Mouse (Mus musculus) neural tube, embryonic 15.5 days (tissue): ENCODE results near the gene Tmem181a. TPM values are rescaled to one million over a fixed set of nuclear protein-coding genes. Genes with fewer than 3 reads are reported as not detected.
A peak's percentile ranks its signal among the peaks of the same experiment; 100 is the strongest.
"Not testable (repeated sequence)": the region's sequence is repeated elsewhere in the genome, so short reads cannot be mapped to it uniquely, and the experiment has no call there.

Experiments
- ATAC-seq: fragments of 200-750 bp; cut with Nextera tagmentation; 2 replicates; pipeline ENCODE4 v1.8.0; 2017; ENCODE audit warnings: mild to moderate bottlenecking, moderate TSS enrichment, moderate library complexity; ENCODE audit not compliant: low FRiP score
- H3K27ac ChIP-seq: fragments of 300-500 bp; sonication (generic); replicated peaks from 2 replicates; pipeline ENCODE4 v1.5.1; 2015; ENCODE audit warnings: mild to moderate bottlenecking, inconsistent platforms
- H3K27me3 ChIP-seq: fragments of 300-500 bp; sonication (generic); replicated peaks from 2 replicates; pipeline ENCODE4 v1.6.1; 2015; ENCODE audit warnings: inconsistent platforms
- H3K36me3 ChIP-seq: fragments of 300-500 bp; sonication (generic); 2 replicates; pipeline ENCODE4 v1.6.1; 2015; ENCODE audit warnings: inconsistent platforms
- H3K4me1 ChIP-seq: fragments of 300-500 bp; sonication (generic); 2 replicates; pipeline ENCODE4 v1.6.1; 2015; ENCODE audit warnings: inconsistent platforms
- H3K4me2 ChIP-seq: fragments of 300-500 bp; sonication (generic); 2 replicates; pipeline ENCODE4 v1.6.1; 2015; ENCODE audit warnings: inconsistent platforms, mild to moderate bottlenecking, moderate library complexity
- H3K4me3 ChIP-seq: fragments of 300-500 bp; sonication (generic); replicated peaks from 2 replicates; pipeline ENCODE4 v1.5.1; 2015; ENCODE audit warnings: mild to moderate bottlenecking, inconsistent platforms
- H3K9ac ChIP-seq: fragments of 300-500 bp; sonication (generic); replicated peaks from 2 replicates; pipeline ENCODE4 v1.6.1; 2015; ENCODE audit warnings: mild to moderate bottlenecking, inconsistent platforms
- H3K9me3 ChIP-seq: fragments of 300-500 bp; sonication (generic); replicated peaks from 2 replicates; pipeline ENCODE4 v1.6.1; 2016; ENCODE audit warnings: inconsistent platforms
- WGBS: fragments of 180-500 bp; shearing (Covaris S2); methylation state at CpG from one replicate; pipeline ENCODE4 v1.1.7; 2015; ENCODE audit warnings: mixed read lengths; 5-methylcytosine and 5-hydroxymethylcytosine counted together
- polyA plus RNA-seq: library from polyadenylated mRNA; unstranded; fragments of >200 nt; fragmentation: Nextera tagmentation; extraction: Ambion mirVana; gene quantifications from 2 replicates; pipeline ENCODE4 v1.2.1, GENCODE M21; 2015

The Tmem181a gene
- 48.3 and 53.6 TPM in 2 replicates for polyA plus RNA-seq

DNA sequence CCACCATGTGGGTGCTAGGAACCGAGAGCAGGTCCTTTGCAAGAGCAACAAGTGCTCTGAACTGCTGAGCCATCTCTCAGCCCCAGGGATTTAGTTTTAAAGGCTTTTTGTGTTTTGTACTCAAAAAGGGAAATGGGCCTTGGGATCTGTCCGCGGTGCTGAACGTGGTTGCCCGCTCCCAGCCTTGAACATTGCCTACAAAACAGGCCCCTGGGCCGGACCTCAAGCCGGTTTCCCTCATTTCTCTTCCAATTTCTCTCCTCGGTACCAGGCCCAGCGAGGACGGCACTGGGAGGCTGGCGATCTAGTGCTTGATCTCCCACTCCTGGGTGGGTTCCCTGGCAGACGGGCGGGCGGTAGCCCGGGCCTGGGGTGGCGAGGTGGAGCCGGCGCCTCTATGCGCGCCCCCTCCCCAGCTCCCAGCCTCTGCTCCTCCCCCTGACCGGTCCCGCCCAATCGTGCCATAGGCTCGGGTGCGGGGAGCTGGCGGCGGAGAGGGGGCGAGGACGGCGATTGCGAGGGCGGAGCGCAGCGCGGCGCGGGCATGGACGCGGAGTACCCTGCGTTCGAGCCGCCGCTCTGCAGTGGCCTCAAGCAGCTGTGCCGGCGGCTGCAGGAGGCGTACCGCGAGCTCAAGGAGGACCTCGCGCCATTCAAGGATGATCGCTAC is at the start of gene Tmem181a:
Gene Tmem181a, plus strand, starts transcription at position 461 of the 670 bp plus-strand sequence.
- peak within 1 kb of the TSS; percentile 69; the same call in 1 of the 2 replicates for H3K27ac ChIP-seq

DNA sequence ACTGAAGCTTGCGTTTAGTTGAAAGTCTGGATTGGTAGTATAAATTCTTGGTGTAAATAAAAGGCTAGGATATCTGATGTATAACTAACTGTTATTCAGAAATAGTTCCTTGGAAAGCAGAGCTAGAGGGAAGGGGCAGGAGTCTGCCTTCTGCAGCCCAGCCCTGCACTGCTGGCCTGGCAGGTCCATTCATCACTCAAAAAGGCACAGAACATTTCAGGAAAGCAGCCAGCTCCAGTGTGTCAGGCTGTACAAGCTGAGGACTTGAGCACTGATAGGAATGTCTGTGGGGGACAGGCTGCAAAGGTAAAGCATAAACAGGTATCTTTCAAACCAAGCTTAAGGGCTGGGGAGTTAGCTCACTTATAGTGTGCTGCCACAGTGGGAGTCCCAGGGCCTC is 44.9 kb upstream of the Tmem181a start:
- peaks cover 77% of the 10 kb centered on the region for H3K36me3 ChIP-seq
- H3K4me3 ChIP-seq: no peak overlapping the region
- H3K27me3 ChIP-seq: no peaks in the 10 kb centered on the region
- H3K27ac ChIP-seq: no peak overlapping the region
- H3K4me2 ChIP-seq: no peak overlapping the region
- no peaks in the 10 kb centered on the region for H3K4me1 ChIP-seq
- no peak for ATAC-seq
- no peaks in the 10 kb centered on the region for H3K9me3 ChIP-seq
- H3K9ac ChIP-seq: no peak overlapping the region
- 95% methylated on average over 1 of the region's 1 CpGs for WGBS

More for the DNA sequence above, at the start of gene Tmem181a:
- Histone ChIP-seq H3K4me3 (peak within 1 kb of the TSS; percentile 42), H3K9ac (peak within 1 kb of the TSS; percentile 47; the same call in 1 of the 2 replicates), H3K4me2 (peak within 1 kb of the TSS; percentile 54)
- not testable (repeated sequence) for H3K27me3 ChIP-seq, H3K4me1 ChIP-seq, H3K36me3 ChIP-seq, H3K9me3 ChIP-seq
- ATAC-seq: peak; percentile 93
- WGBS: 0% methylated on average over 1 of the region's 51 CpGs

DNA sequence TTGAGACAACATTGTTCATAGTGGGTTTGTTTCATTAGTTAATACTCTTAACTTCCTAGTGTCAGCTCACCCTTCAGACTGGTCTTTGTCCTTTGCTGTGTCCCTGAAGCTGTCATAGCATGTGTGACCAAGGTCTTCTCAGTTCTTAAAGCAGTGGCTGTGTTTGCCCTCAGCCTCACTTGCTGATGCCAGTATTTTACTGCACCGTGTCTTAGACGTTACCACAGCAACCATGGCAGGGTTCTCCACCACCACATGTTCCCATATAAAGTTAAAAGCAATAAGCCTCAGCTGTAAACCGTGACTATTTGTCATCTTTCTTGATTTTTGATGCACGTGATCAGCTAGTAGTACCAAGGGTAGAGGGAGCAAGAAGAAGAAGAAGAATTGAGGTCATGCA is 41.0 kb upstream of the Tmem181a start:
- no peaks in the 10 kb centered on the region for H3K9me3 ChIP-seq
- H3K27ac ChIP-seq: no peak overlapping the region
- H3K27me3 ChIP-seq: no peaks in the 10 kb centered on the region
- ATAC-seq: no peak
- H3K4me1 ChIP-seq: no peaks in the 10 kb centered on the region
- H3K9ac ChIP-seq: no peak overlapping the region
- no peak overlapping the region for H3K4me2 ChIP-seq
- peaks cover 54% of the 10 kb centered on the region for H3K36me3 ChIP-seq
- WGBS: 87% methylated on average over 4 of the region's 4 CpGs
- no peak overlapping the region for H3K4me3 ChIP-seq

DNA sequence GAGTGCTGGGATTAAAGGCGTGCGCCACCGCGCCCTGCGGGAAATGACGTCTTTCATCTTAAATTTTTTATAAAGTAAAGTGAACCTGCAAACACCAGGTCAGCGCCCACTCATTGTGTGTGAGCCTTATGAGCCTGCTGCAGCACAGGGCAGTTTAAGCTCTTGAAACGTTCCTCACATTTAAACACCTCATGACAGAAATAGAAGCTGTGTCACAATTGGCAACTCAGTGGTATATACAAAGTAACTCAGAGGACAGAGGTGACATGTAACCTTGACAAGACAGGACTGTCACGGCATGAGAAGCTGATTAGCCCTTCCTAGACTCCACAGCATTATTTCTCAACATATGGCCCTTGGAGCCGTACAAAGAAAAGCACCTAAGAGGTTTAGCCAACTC is 40.1 kb upstream of the Tmem181a start:
- ATAC-seq: no peak
- Histone ChIP-seq H3K4me2 (no peak overlapping the region), H3K27ac (no peak overlapping the region), H3K4me1 (no peaks in the 10 kb centered on the region), H3K36me3 (peaks cover 50% of the 10 kb centered on the region), H3K4me3 (no peak overlapping the region), H3K9ac (no peak overlapping the region), H3K9me3 (no peaks in the 10 kb centered on the region), H3K27me3 (no peaks in the 10 kb centered on the region)
- WGBS: 95% methylated on average over 10 of the region's 10 CpGs

DNA sequence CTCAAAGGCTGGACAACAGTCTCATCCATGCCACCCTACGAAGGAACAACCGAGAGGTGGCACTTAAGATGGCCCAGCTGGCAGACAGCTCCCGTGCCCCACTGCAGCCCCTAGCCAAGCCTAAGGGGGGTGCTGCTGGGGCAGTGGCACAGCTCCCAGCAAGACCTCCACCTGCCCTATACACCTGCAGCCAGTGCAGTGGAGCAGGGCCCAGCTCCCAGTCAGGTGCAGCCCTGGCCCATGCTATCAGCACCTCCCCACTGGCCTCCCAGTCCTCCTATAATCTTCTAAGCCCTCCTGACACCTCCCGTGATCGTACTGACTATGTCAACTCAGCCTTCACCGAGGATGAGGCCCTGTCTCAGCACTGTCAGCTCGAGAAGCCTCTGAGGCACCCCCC is 24.0 kb upstream of the Tmem181a start:
- H3K4me3 ChIP-seq, H3K4me1 ChIP-seq, H3K9me3 ChIP-seq, H3K9ac ChIP-seq, ATAC-seq, H3K36me3 ChIP-seq, H3K4me2 ChIP-seq, H3K27me3 ChIP-seq, H3K27ac ChIP-seq: not testable (repeated sequence)
- no CpG with 5 or more reads among the region's 7 CpGs for WGBS

DNA sequence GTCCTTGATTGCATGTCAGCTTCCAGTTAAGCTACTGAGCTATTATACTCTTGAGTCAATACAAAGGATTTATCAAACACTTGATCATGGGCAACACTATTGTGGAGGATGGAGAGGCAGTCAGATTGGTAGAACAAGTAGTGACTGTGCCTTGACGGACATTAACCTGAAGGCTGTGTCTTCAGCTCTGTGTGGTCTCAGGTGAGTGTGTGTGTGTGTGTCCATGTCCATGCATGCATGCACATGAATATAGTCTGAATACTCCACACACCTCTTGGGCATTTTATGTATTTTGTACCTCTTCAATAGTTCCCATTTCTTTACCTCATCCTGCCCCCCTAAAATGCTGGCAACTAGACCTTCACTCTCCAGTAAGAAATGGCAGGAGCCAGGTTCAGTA is 5.4 kb upstream of the Tmem181a start:
- 100% methylated on average over 1 of the region's 1 CpGs for WGBS
- not testable (repeated sequence) for H3K4me1 ChIP-seq, ATAC-seq, H3K9me3 ChIP-seq, H3K4me2 ChIP-seq, H3K27ac ChIP-seq, H3K36me3 ChIP-seq, H3K27me3 ChIP-seq, H3K9ac ChIP-seq, H3K4me3 ChIP-seq

DNA sequence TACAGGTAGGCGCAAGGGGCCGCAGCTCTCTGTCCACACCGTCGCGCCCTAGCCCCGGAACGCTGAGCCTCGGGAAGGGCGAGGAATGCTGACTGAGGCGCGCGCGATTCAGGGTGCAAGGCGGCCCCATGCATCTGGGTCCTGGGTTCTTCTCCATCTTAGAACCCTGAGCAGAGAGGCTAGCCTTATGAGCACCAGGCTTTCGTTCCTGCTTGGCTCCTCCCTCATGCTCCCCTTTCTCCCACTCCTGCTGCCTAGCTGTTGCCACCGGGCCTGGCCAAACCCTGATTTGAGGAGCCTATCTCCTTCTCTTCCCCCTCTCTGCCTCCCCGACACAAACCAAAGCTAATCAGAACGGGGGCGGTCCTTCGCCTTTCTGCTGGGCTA is 403 bp downstream of the Tmem181a start:
- H3K36me3 ChIP-seq, H3K9me3 ChIP-seq, H3K4me1 ChIP-seq, H3K27me3 ChIP-seq: not testable (repeated sequence)
- peak overlapping the region; percentile 54 for H3K4me2 ChIP-seq
- peak overlapping the region; percentile 47; the same call in 1 of the 2 replicates for H3K9ac ChIP-seq
- WGBS: under 1% methylated on average over 14 of the region's 20 CpGs
- ATAC-seq: peak; percentile 80
- peak overlapping the region; percentile 42 for H3K4me3 ChIP-seq
- peak overlapping the region; percentile 69; the same call in 1 of the 2 replicates for H3K27ac ChIP-seq

DNA sequence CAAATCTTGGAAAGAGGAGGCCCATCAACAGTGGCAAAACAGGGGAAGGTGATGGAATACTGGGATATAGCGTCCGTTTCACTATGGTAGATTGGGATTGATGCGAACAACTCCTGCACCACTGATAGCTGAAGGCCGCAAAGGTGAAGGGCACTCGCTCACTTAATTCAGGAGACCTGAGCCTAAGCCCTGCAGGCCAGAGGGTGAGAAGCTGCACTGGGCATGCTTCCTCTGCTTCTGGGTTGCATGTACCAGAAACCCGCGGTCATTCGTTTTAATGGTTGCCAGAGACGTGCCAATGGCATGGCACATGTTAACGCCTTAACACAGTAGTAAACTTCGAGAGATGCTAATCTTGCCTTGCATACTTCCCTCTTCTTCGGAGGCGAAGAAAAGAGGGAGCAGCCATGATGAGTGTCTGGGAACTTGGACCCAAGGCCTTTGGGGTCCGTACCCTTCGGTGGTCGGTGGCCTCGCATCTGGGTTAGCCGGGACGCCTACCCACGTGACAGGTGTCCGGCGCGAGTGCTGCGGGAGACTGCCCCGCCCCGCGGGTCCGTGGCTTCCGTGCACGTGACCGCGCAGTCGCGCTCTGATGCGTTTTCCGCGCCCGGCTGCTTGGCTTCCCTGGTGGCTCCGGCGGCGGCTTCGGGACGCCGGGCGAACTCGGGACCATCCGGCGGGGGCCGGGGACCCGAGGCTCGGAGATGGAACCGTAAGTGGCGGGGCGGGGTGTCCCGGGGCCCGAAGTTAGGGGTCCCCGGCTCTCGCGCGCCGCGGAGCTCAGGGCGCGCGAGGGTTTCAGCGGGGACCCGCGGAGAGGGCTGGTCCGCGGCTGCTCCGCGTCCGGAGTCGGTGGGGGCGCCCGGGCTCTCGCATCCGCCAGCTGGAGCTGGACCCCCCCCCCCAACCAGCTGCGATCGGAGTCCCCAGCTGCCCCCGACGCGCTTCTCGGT is 13.5 kb downstream of the Tmem181a start:
- not testable (repeated sequence) for H3K27ac ChIP-seq, H3K36me3 ChIP-seq, H3K9me3 ChIP-seq, H3K27me3 ChIP-seq, H3K4me1 ChIP-seq
- Histone ChIP-seq H3K9ac (peak overlapping the region; percentile 47), H3K4me3 (peak overlapping the region; percentile 48), H3K4me2 (peak overlapping the region; percentile 69)
- ATAC-seq: peak; percentile 87
- under 1% methylated on average over 49 of the region's 84 CpGs for WGBS

DNA sequence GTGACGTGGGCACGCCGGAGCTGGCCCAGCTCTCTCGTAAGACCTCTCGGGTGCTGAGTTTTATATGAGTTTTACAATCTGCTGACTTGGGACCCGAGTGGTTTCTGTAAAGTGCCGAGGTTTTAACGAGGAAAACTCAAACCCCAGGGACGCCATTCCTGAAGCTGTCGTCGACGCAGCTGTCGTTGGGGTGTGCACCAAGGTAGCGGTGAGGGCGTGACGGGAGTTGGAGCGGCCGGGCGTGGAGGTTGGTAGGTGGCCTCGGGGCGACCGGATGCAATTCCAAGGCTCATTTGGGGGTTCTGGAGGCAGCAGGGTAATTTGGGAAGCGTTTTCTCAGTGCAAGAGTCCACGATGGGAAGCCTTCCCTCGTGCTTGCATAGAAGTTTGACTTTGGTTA is 14.2 kb downstream of the Tmem181a start:
- H3K27me3 ChIP-seq, H3K9me3 ChIP-seq, ATAC-seq, H3K36me3 ChIP-seq, H3K4me1 ChIP-seq, H3K27ac ChIP-seq: not testable (repeated sequence)
- Histone ChIP-seq H3K4me3 (peak overlapping the region; percentile 48), H3K4me2 (peak overlapping the region; percentile 69), H3K9ac (peak overlapping the region; percentile 47)
- WGBS: under 1% methylated on average over 25 of the region's 25 CpGs

DNA sequence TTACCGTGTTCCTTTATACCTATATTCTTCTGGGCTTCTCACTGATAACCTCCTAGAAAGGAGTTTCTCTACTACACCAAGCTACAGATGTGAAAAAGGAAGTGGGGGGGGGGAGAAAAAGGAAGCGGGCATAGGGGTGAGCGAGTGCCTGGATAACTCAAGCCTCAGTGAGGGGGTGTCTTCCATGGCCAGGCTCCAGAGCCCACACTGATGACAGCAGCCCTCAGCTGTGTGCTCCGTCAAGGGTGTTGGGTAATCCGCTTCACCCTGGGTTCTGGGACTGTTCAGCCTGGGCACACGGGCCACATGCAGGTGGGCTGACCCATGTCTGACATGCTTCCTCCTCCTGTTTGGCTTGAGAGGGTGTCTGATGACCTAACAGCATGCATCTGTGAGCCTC is 15.3 kb downstream of the Tmem181a start:
- not testable (repeated sequence) for H3K27me3 ChIP-seq, ATAC-seq

DNA sequence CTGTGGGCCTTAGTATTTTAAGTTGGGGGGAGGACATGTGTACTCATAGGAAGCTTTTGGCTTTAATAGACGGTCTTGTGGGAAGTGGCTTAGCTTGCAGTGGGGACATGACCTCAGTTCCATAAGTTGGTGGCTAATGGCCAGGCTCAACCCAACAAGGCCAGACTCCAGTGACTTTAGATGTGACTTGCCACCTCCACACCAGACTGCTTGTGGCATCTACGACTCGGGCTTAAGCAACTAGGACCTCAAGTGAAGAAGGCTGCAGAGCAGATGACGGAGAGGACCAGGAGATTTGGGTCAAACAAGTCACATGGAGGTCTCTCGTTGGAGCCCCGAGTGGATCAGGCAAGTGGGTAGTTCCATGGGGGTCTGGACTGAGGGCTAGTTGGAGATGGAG is 18.0 kb downstream of the Tmem181a start:
- H3K4me3 ChIP-seq, H3K36me3 ChIP-seq, H3K27me3 ChIP-seq, ATAC-seq, H3K9ac ChIP-seq, H3K4me1 ChIP-seq, H3K27ac ChIP-seq, H3K9me3 ChIP-seq, H3K4me2 ChIP-seq: not testable (repeated sequence)
- 98% methylated on average over 5 of the region's 6 CpGs for WGBS

More for the DNA sequence above, 15.3 kb downstream of the Tmem181a start:
- H3K9me3 ChIP-seq, H3K4me1 ChIP-seq, H3K4me2 ChIP-seq, H3K9ac ChIP-seq, H3K27ac ChIP-seq, H3K4me3 ChIP-seq, H3K36me3 ChIP-seq: not testable (repeated sequence)
- 92% methylated on average over 6 of the region's 6 CpGs for WGBS

DNA sequence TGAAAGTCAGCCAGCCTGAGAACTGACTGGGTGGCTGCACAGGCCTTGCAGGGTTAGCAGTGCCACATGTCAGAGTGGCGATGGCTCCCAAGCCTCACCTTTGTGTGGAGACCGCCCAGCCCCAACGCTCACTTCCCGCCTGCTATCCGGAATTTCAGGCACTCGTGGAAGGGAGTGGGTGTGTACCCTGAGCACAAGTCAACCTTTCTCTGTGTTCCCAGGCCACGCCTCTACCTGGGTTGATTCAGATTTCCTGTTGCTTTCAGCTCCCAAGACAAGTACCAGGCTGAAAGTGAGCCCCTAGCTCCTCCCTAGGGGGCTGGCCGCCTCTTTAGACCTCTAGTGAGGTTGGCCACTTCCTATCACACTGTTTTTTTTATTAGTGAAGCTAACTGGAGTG is 22.5 kb downstream of the Tmem181a start:
- not testable (repeated sequence) for H3K4me3 ChIP-seq, H3K4me2 ChIP-seq, H3K36me3 ChIP-seq, H3K27me3 ChIP-seq, ATAC-seq, H3K9me3 ChIP-seq, H3K27ac ChIP-seq, H3K9ac ChIP-seq, H3K4me1 ChIP-seq
- 77% methylated on average over 8 of the region's 8 CpGs for WGBS
